Mouse (Mus musculus): Measurements from ENCODE around the gene Chst10.

The Chst10 gene

DNA sequence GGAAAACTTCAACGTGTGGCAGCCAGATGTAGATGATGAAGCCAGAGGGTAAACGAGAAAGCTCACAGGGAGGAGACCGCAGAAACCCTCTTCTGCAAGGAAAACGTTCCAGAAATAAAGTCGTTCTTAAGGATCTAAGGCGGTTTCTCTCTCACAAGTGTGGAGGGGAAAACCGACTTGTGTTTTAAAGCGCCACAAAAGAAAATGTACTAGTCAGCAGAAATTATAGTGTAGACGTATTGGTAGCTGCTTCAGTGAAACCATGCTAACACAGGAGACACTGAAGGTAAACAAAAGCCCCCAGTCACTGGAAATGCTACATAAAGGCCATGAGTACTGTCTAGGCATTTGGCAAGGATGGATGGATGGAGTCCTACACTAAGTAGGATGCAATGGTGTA lies 80.7 kb downstream of the Chst10 start:
- DNase-seq (ENCODE audit: low spot score in 2 of 2) = no peak

DNA sequence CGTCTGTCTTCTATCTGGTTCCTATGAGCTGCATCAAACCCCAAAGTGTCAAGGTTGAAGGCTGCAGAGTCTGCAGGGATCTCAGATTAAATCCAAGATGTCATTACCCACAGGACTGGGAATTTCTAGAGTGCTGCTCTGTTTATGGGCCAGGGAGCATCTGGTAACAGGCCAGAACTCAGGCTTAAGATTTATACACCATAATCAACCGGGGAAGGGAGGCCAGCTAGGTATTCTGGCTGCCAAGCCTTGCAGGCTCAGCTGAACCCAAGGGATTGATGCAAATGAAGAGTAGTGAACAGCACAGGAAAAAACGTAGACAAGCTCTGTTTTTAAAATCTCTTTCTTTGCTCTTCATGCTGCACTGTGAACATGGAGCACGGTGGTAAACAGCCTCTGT lies 81.7 kb downstream of the Chst10 start:
- no peak for DNase-seq (ENCODE audit: low spot score in 2 of 2)
